Mouse (Mus musculus) cerebellum, adult 2 months (tissue): ENCODE data around the gene Crip3.

Source experiments
- CTCF ChIP-seq: fragments of 200-500 bp; IDR thresholded peaks from 2 replicates; pipeline ENCODE4 v1.5.1; 2011; ENCODE audit warnings: low read depth, mild to moderate bottlenecking, control low read depth, low read length, moderate library complexity, borderline replicate concordance; ENCODE audit not compliant: insufficient read depth
- POLR2A ChIP-seq: fragments of 200-500 bp; IDR thresholded peaks from 2 replicates; pipeline ENCODE4 v1.6.1; 2011; ENCODE audit warnings: low read length, control low read depth, borderline replicate concordance; ENCODE audit not compliant: insufficient read depth

- TF ChIP-seq CTCF (no peak), POLR2A (no peak)
Measured at GRCm38 (mm10) chr17:46419717-46420116, 9.0 kb upstream of the Crip3 start.
